Mouse (Mus musculus) G1E (cell line): ENCODE results near the gene Mrnip.

Experiments
- CTCF ChIP-seq: IDR thresholded peaks from 2 replicates; pipeline ENCODE4 v1.5.1; 2012; ENCODE audit warnings: low read depth, low read length, inconsistent platforms, mixed read lengths
- GATA1 ChIP-seq: IDR thresholded peaks from 2 replicates; pipeline ENCODE4 v1.6.1; 2012; ENCODE audit warnings: borderline replicate concordance, low read length, inconsistent platforms, mixed read lengths
- POLR2AphosphoS5 ChIP-seq: IDR thresholded peaks from 2 replicates; pipeline ENCODE4 v1.6.1; 2012; ENCODE audit warnings: low read depth, low read length, inconsistent platforms; ENCODE audit not compliant: insufficient replicate concordance
- TAL1 ChIP-seq: conservative IDR thresholded peaks from 2 replicates; pipeline ENCODE4 v1.6.1; 2012; ENCODE audit warnings: low read depth, low read length, inconsistent platforms, mixed read lengths

DNA sequence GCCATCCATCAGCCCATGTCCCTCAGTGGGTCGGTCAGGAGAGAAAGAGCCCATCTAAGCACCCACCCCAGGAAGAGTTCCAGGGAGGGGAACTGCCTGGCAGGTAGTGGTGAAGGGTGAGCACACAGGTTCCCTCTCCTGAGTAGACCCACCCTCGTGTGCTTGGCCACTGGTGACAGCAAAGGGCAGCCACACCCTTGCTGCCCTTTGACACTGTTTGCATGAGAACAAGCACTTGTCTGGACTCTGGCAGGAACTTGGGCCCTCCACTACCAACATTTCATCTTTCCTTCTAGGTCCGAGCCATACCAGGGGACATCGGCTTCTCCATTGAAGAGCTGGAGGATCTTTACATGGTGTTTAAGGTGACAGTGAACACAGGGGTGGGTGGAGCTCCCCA, 14.9 kb upstream of the Mrnip start:
- TF ChIP-seq CTCF (no peak), GATA1 (no peak), TAL1 (no peak), POLR2AphosphoS5 (no peak)
